Mouse (Mus musculus) naive thymus-derived CD4-positive, alpha-beta T cell, adult 2 months (primary cell): ENCODE data around the gene Pak6.
A peak's percentile ranks its signal among the peaks of the same experiment; 100 is the strongest.
"Not testable (repeated sequence)": the region's sequence is repeated elsewhere in the genome, so short reads cannot be mapped to it uniquely, and the experiment has no call there.

Experiments used
- DNase-seq: peaks from one replicate; pipeline ENCODE4 v3.0.0-alpha.2; 2011; ENCODE audit warnings: low read depth

The Pak6 gene

GRCm38 (mm10) chr2:118662902-118663803 is at the start of gene Pak6:
Pak6 (plus strand) TSS chr2:118663303.
- peak; percentile 59 for DNase-seq

GRCm38 (mm10) chr2:118618013-118618412 is 45.1 kb upstream of the Pak6 start:
- no peak for DNase-seq

- no peak for DNase-seq
Measured at GRCm38 (mm10) chr2:118620101-118620500, 43.0 kb upstream of the Pak6 start.

GRCm38 (mm10) chr2:118620608-118621007 is 42.5 kb upstream of the Pak6 start:
- DNase-seq, result peak; percentile 58

GRCm38 (mm10) chr2:118629276-118629675 is 33.8 kb upstream of the Pak6 start:
- no peak for DNase-seq

- DNase-seq, result no peak
Measured at GRCm38 (mm10) chr2:118633441-118633840, 29.7 kb upstream of the Pak6 start.

GRCm38 (mm10) chr2:118637258-118637657 is 25.8 kb upstream of the Pak6 start:
- DNase-seq, result no peak

GRCm38 (mm10) chr2:118637888-118638526 is 25.1 kb upstream of the Pak6 start:
- DNase-seq, result peak; percentile 91

- DNase-seq, result no peak
Measured at GRCm38 (mm10) chr2:118638686-118639085, 24.4 kb upstream of the Pak6 start.

- DNase-seq, result no peak
Measured at GRCm38 (mm10) chr2:118641147-118641546, 22.0 kb upstream of the Pak6 start.

- DNase-seq, result peak; percentile 88
Measured at GRCm38 (mm10) chr2:118642431-118642830, 20.7 kb upstream of the Pak6 start.

- peak; percentile 78 for DNase-seq
Measured at GRCm38 (mm10) chr2:118642942-118643341, 20.2 kb upstream of the Pak6 start.

GRCm38 (mm10) chr2:118646665-118647064 is 16.4 kb upstream of the Pak6 start:
- no peak for DNase-seq

- DNase-seq, result not testable (repeated sequence)
Measured at GRCm38 (mm10) chr2:118650697-118651096, 12.4 kb upstream of the Pak6 start.

GRCm38 (mm10) chr2:118656688-118657281 is 6.3 kb upstream of the Pak6 start:
- peak; percentile 41 for DNase-seq

GRCm38 (mm10) chr2:118658457-118658856 is 4.6 kb upstream of the Pak6 start:
- no peak for DNase-seq

- no peak for DNase-seq
Measured at GRCm38 (mm10) chr2:118659077-118659476, 4.0 kb upstream of the Pak6 start.

GRCm38 (mm10) chr2:118659493-118659892 is 3.6 kb upstream of the Pak6 start:
- no peak for DNase-seq

GRCm38 (mm10) chr2:118659998-118660452 is 3.1 kb upstream of the Pak6 start:
- peak; percentile 56 for DNase-seq

- DNase-seq, result no peak
Measured at GRCm38 (mm10) chr2:118661891-118662290, 1.2 kb upstream of the Pak6 start.

- DNase-seq, result no peak
Measured at GRCm38 (mm10) chr2:118663804-118664766, 982 bp downstream of the Pak6 start.
